8 mouse cellular contexts compared by ENCODE assay signal in the genomic region with DNA sequence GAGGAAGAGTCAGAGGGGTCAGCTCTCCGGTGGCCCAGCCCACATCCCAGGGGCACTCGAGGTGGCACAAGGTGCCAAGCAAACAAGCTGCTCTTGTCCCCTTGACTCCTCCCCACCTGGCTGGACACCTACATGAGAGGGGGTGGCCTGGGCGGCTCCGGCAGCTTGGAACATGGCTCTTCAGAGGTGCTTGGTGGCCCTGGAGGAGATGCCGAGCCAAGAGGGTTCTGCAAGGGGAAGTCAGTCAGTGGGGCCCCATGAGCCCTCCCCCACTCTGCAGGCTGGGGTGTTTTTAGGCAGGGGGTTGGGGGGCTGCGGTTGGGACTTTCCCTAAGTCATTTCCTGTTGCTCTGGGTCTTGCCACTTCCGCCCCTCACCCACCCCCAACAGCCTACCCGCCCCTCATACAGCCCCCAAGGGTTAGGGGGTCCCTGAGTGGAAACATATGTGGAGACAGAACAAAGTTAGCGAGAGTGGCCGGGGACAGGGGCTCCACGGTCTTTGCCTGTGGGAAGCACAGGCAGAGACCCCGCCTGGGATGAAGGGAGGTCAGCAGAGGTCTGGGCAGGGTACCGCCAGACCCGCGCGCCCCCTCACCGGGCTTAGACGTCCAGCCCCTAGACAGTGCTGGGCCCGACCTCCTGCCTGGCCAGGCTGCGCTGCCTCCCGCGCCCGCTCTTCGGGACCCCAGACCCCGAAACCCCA. TPM values are rescaled to one million over a fixed set of nuclear protein-coding genes. Genes with fewer than 3 reads are reported as not detected.
DNase-seq lines count a peak whose midpoint lies in the region; ATAC-seq and TF ChIP-seq lines count a peak whose summit lies in the region.

No protein-coding gene starts in this region.

- peak; percentile 67 for ATAC-seq in forebrain, embryonic 11.5 days (replicated peaks; ENCODE audit: low FRiP score)
- peak; percentile 26 for ATAC-seq in limb, embryonic 15.5 days (ENCODE audit: insufficient number of reproducible peaks, low FRiP score, low TSS enrichment, low read depth)
- ATAC-seq in midbrain, embryonic 14.5 days (ENCODE audit: low FRiP score, low TSS enrichment): peak; percentile 62

- no peak for TF ChIP-seq CTCF in gastrocnemius, adult 2 months (IDR thresholded peaks at IDR 0.05)

- peaks cover 13% of the 10 kb centered on the region for H3K4me1 ChIP-seq in forebrain, embryonic 11.5 days (replicated peaks; ENCODE audit: control insufficient read depth, insufficient read depth, low read length)
- peaks cover 49% of the 10 kb centered on the region for H3K4me1 ChIP-seq in limb, embryonic 15.5 days
- H3K4me1 ChIP-seq in midbrain, embryonic 14.5 days (ENCODE audit: control insufficient read depth, insufficient read depth, low read length): peaks cover 26% of the 10 kb centered on the region

- DNase-seq in gastrocnemius, adult 2 months: peak; percentile 42
- DNase-seq in gastrocnemius, postnatal 36 days: no peak
- peak; percentile 65 for DNase-seq in brain, adult 2 months (ENCODE audit: low read depth, low spot score)
- peak; percentile 83 for DNase-seq in forebrain, embryonic 11.5 days (ENCODE audit: low spot score)
- peak; percentile 35 for DNase-seq in hindlimb bud, embryonic 11.5 days (ENCODE audit: extremely low spot score, low read depth, low spot score)
- peak; percentile 42 for DNase-seq in midbrain, embryonic 14.5 days
- peak; percentile 61 for DNase-seq in testis, postnatal 10 days (ENCODE audit: low spot score)

- H3K4me2 ChIP-seq in forebrain, embryonic 11.5 days (ENCODE audit: low read depth, low read length, severe bottlenecking): peak overlapping the region; percentile 93
- H3K4me2 ChIP-seq in limb, embryonic 15.5 days: peak overlapping the region; percentile 84
- H3K4me2 ChIP-seq in midbrain, embryonic 14.5 days (ENCODE audit: low read length): peak overlapping the region; percentile 90

- peaks cover 6% of the 10 kb centered on the region; the same call in 1 of the 2 replicates for H3K36me3 ChIP-seq in forebrain, embryonic 11.5 days (ENCODE audit: control insufficient read depth, insufficient read depth, low read length)
- H3K36me3 ChIP-seq in limb, embryonic 15.5 days: peaks cover 52% of the 10 kb centered on the region
- H3K36me3 ChIP-seq in midbrain, embryonic 14.5 days (ENCODE audit: control insufficient read depth, insufficient read depth, low read length): peaks cover 37% of the 10 kb centered on the region

- intact Hi-C loops in gastrocnemius, adult 2 months (cut with DNase I): loop anchor here (10.0 kb wide), 1 partner anchor 235 kb away; no protein-coding TSS in a partner anchor
- intact Hi-C loops in gastrocnemius, postnatal 36 days (cut with DNase I): loop anchor here (5.0 kb wide), 2 partner anchors 83 to 238 kb away; no protein-coding TSS in a partner anchor

- no peaks in the 10 kb centered on the region for H3K9me3 ChIP-seq in forebrain, embryonic 11.5 days (ENCODE audit: control insufficient read depth, low read length)
- no peaks in the 10 kb centered on the region for H3K9me3 ChIP-seq in limb, embryonic 15.5 days
- H3K9me3 ChIP-seq in midbrain, embryonic 14.5 days (ENCODE audit: control insufficient read depth, low read length): no peaks in the 10 kb centered on the region

- peak overlapping the region; percentile 82 for H3K27ac ChIP-seq in gastrocnemius, adult 2 months
- H3K27ac ChIP-seq in forebrain, embryonic 11.5 days (ENCODE audit: low read depth, low read length): peak overlapping the region; percentile 99
- H3K27ac ChIP-seq in limb, embryonic 15.5 days: peak overlapping the region; percentile 97
- H3K27ac ChIP-seq in midbrain, embryonic 14.5 days (replicated peaks; ENCODE audit: low read depth, low read length): peak overlapping the region; percentile 99

- H3K9ac ChIP-seq in forebrain, embryonic 11.5 days (ENCODE audit: low read length): peak overlapping the region; percentile 95
- peak overlapping the region; percentile 90 for H3K9ac ChIP-seq in limb, embryonic 15.5 days
- peak overlapping the region; percentile 97 for H3K9ac ChIP-seq in midbrain, embryonic 14.5 days (replicated peaks; ENCODE audit: low read length)

- 2% methylated on average over 23 of the region's 25 CpGs for WGBS in forebrain, embryonic 11.5 days
- WGBS in limb, embryonic 15.5 days: under 1% methylated on average over 24 of the region's 25 CpGs
- under 1% methylated on average over 25 of the region's 25 CpGs for WGBS in midbrain, embryonic 14.5 days

- no peaks in the 10 kb centered on the region for H3K27me3 ChIP-seq in forebrain, embryonic 11.5 days (ENCODE audit: control insufficient read depth, insufficient read depth, low read length)
- H3K27me3 ChIP-seq in limb, embryonic 15.5 days: no peaks in the 10 kb centered on the region
- no peaks in the 10 kb centered on the region for H3K27me3 ChIP-seq in midbrain, embryonic 14.5 days (ENCODE audit: control insufficient read depth, insufficient read depth, low read length)

- H3K4me3 ChIP-seq in gastrocnemius, adult 2 months: peak overlapping the region; percentile 92
- peak overlapping the region; percentile 84 for H3K4me3 ChIP-seq in forebrain, embryonic 11.5 days (ENCODE audit: low read depth, low read length)
- H3K4me3 ChIP-seq in limb, embryonic 15.5 days: peak overlapping the region; percentile 78
- peak overlapping the region; percentile 80 for H3K4me3 ChIP-seq in midbrain, embryonic 14.5 days (replicated peaks; ENCODE audit: low read depth, low read length)

RNA-seq across cellular contexts. Expression of gene Gm10840, which starts 1.3 kb away (rescaled TPM):
- total RNA-seq in gastrocnemius, adult 2 months (2021): not detected
- not detected for total RNA-seq in gastrocnemius, postnatal 36 days (2021)
- 1.2 TPM in 1 of 2 replicates, not detected in the other for polyA plus RNA-seq in forebrain, embryonic 11.5 days (2014; fragmentation: Nextera tagmentation; extraction: Ambion mirVana)
- polyA plus RNA-seq in limb, embryonic 15.5 days (2015; fragmentation: Nextera tagmentation; extraction: Ambion mirVana): 0.84 TPM in 1 of 2 replicates, not detected in the other
- polyA plus RNA-seq in midbrain, embryonic 14.5 days (2014; fragmentation: Nextera tagmentation; extraction: Ambion mirVana): not detected in 2 replicates

RNA-seq across cellular contexts. Expression of gene Limd2, which starts 1.3 kb away (rescaled TPM):
- 1 to 10 TPM; 1.3 to 1.7 TPM for total RNA-seq in gastrocnemius, adult 2 months (2021)
- total RNA-seq in gastrocnemius, postnatal 36 days (2021): 1 to 10 TPM; 1.5 to 3.6 TPM
- polyA plus RNA-seq in forebrain, embryonic 11.5 days (2014; fragmentation: Nextera tagmentation; extraction: Ambion mirVana): 309 and 337 TPM in 2 replicates
- 202 and 221 TPM in 2 replicates for polyA plus RNA-seq in limb, embryonic 15.5 days (2015; fragmentation: Nextera tagmentation; extraction: Ambion mirVana)
- polyA plus RNA-seq in midbrain, embryonic 14.5 days (2014; fragmentation: Nextera tagmentation; extraction: Ambion mirVana): 161 and 171 TPM in 2 replicates

RNA-seq across cellular contexts. Expression of gene Strada, which starts 42.6 kb away (rescaled TPM):
- total RNA-seq in gastrocnemius, adult 2 months (2021): 10 to 100 TPM; 10.0 to 10.5 TPM
- total RNA-seq in gastrocnemius, postnatal 36 days (2021): 10 to 100 TPM; 10.5 to 10.9 TPM
- 41.8 and 43.6 TPM in 2 replicates for polyA plus RNA-seq in forebrain, embryonic 11.5 days (2014; fragmentation: Nextera tagmentation; extraction: Ambion mirVana)
- 23.2 and 24.4 TPM in 2 replicates for polyA plus RNA-seq in limb, embryonic 15.5 days (2015; fragmentation: Nextera tagmentation; extraction: Ambion mirVana)
- 30.0 and 30.5 TPM in 2 replicates for polyA plus RNA-seq in midbrain, embryonic 14.5 days (2014; fragmentation: Nextera tagmentation; extraction: Ambion mirVana)

RNA-seq across cellular contexts. Expression of gene Ccdc47, which starts 56.8 kb away (rescaled TPM):
- 10 to 100 TPM; 68.3 to 78.9 TPM for total RNA-seq in gastrocnemius, adult 2 months (2021)
- 10 to 100 TPM; 60.0 to 68.3 TPM for total RNA-seq in gastrocnemius, postnatal 36 days (2021)
- polyA plus RNA-seq in forebrain, embryonic 11.5 days (2014; fragmentation: Nextera tagmentation; extraction: Ambion mirVana): 70.9 and 74.1 TPM in 2 replicates
- polyA plus RNA-seq in limb, embryonic 15.5 days (2015; fragmentation: Nextera tagmentation; extraction: Ambion mirVana): 83.6 and 89.9 TPM in 2 replicates
- polyA plus RNA-seq in midbrain, embryonic 14.5 days (2014; fragmentation: Nextera tagmentation; extraction: Ambion mirVana): 48.7 and 87.5 TPM in 2 replicates

RNA-seq across cellular contexts. Expression of gene Ddx42, which starts 57.4 kb away (rescaled TPM):
- total RNA-seq in gastrocnemius, adult 2 months (2021): 10 to 100 TPM; 24.3 to 24.7 TPM
- total RNA-seq in gastrocnemius, postnatal 36 days (2021): 10 to 100 TPM; 19.1 to 22.2 TPM
- polyA plus RNA-seq in forebrain, embryonic 11.5 days (2014; fragmentation: Nextera tagmentation; extraction: Ambion mirVana): 109 and 111 TPM in 2 replicates
- 68.9 and 74.0 TPM in 2 replicates for polyA plus RNA-seq in limb, embryonic 15.5 days (2015; fragmentation: Nextera tagmentation; extraction: Ambion mirVana)
- 56.3 and 88.3 TPM in 2 replicates for polyA plus RNA-seq in midbrain, embryonic 14.5 days (2014; fragmentation: Nextera tagmentation; extraction: Ambion mirVana)

Comparison
In these comparisons a context has a peak if more than half of its experiments do, and no peak if none do; other contexts are left out.
1. DNase-seq: peak in gastrocnemius, adult 2 months (single experiment), brain, adult 2 months (single experiment), forebrain, embryonic 11.5 days (single experiment), hindlimb bud, embryonic 11.5 days (single experiment), midbrain, embryonic 14.5 days (single experiment) and testis, postnatal 10 days (single experiment); none in gastrocnemius, postnatal 36 days (0 of 2).
2. Peak in every context shown above with its lines, with median percentiles within 50 percentile points of each other: H3K27ac ChIP-seq, H3K4me3 ChIP-seq, ATAC-seq, H3K4me2 ChIP-seq and H3K9ac ChIP-seq.